Mouse (Mus musculus) bone marrow macrophage, adult 2 months (primary cell): Measurements from ENCODE around the gene Olfr1416.

Source experiments
- CTCF ChIP-seq: IDR thresholded peaks from 2 replicates; pipeline ENCODE4 v1.5.1; 2012; ENCODE audit warnings: low read depth, mild to moderate bottlenecking, low read length, moderate library complexity
- POLR2A ChIP-seq: IDR thresholded peaks from 2 replicates; pipeline ENCODE4 v1.6.1; 2012; ENCODE audit warnings: mild to moderate bottlenecking, low read depth, low read length, borderline replicate concordance

- TF ChIP-seq CTCF (no peak), POLR2A (no peak)
These were observed at the start of gene Olfr1416 for GRCm38 (mm10) chr1:92485013-92485412.
